Mouse (Mus musculus) midbrain, embryonic 14.5 days (tissue): ENCODE measurements at regions not wholly inside any gene's neighbourhood (a gene's known extent, or its start where the extent isn't known, plus 50 kb on each side); places are given as distances from the start of the nearest gene placed in this dataset.
A peak's percentile ranks its signal among the peaks of the same experiment; 100 is the strongest.

Source experiments
- ATAC-seq: fragments of 200-750 bp; cut with Nextera tagmentation; 2 replicates; pipeline ENCODE4 v1.8.0; 2017; ENCODE audit warnings: moderate number of reproducible peaks, moderate library complexity; ENCODE audit not compliant: low FRiP score, low TSS enrichment
- DNase-seq: peaks from one replicate; pipeline ENCODE4 v3.0.0-alpha.2; 2015
- H3K27ac ChIP-seq: fragments of 300-500 bp; sonication (generic); replicated peaks from 2 replicates; pipeline ENCODE4 v1.5.1; 2014; ENCODE audit warnings: mild to moderate bottlenecking, low read depth, low read length, moderate library complexity
- H3K27me3 ChIP-seq: fragments of 300-500 bp; sonication (generic); 2 replicates; pipeline ENCODE4 v1.6.1; 2014; ENCODE audit warnings: low read length, control low read depth, mixed read lengths; ENCODE audit not compliant: control insufficient read depth, insufficient read depth
- H3K36me3 ChIP-seq: fragments of 300-500 bp; sonication (generic); 2 replicates; pipeline ENCODE4 v1.6.1; 2014; ENCODE audit warnings: low read length, control low read depth; ENCODE audit not compliant: control insufficient read depth, insufficient read depth
- H3K4me1 ChIP-seq: fragments of 300-500 bp; sonication (generic); 2 replicates; pipeline ENCODE4 v1.6.1; 2014; ENCODE audit warnings: mild to moderate bottlenecking, antibody characterized with exemption, low read length, control low read depth; ENCODE audit not compliant: control insufficient read depth, insufficient read depth
- H3K4me2 ChIP-seq: fragments of 300-500 bp; sonication (generic); 2 replicates; pipeline ENCODE4 v1.6.1; 2014; ENCODE audit warnings: mild to moderate bottlenecking, low read length, moderate library complexity
- H3K4me3 ChIP-seq: fragments of 300-500 bp; sonication (generic); replicated peaks from 2 replicates; pipeline ENCODE4 v1.5.1; 2014; ENCODE audit warnings: low read depth, low read length
- H3K9ac ChIP-seq: fragments of 300-500 bp; sonication (generic); replicated peaks from 2 replicates; pipeline ENCODE4 v1.6.1; 2014; ENCODE audit warnings: mild to moderate bottlenecking, low read length, moderate library complexity
- H3K9me3 ChIP-seq: fragments of 300-500 bp; sonication (generic); 2 replicates; pipeline ENCODE4 v1.6.1; 2016; ENCODE audit warnings: low read length, control low read depth, mixed read lengths; ENCODE audit not compliant: control insufficient read depth
- WGBS: fragments of 180-500 bp; shearing (Covaris S2); extraction: QIAGEN DNeasy Blood & Tissue Kit; methylation state at CpG from one replicate; pipeline ENCODE4 v1.1.7; 2014; 5-methylcytosine and 5-hydroxymethylcytosine counted together

GRCm38 (mm10) chr3:63638572-63638971 lies 154.9 kb upstream of the Gm34302 start:
- 33% methylated on average over 2 of the region's 2 CpGs for WGBS
- no peaks in the 10 kb centered on the region for H3K27me3 ChIP-seq
- no peaks in the 10 kb centered on the region for H3K9me3 ChIP-seq
- no peak overlapping the region for H3K27ac ChIP-seq
- DNase-seq: no peak
- H3K36me3 ChIP-seq: no peaks in the 10 kb centered on the region
- H3K4me3 ChIP-seq: no peak overlapping the region
- no peak overlapping the region for H3K9ac ChIP-seq
- H3K4me1 ChIP-seq: no peaks in the 10 kb centered on the region
- no peak overlapping the region for H3K4me2 ChIP-seq
- no peak; the same call in 1 of the 2 replicates for ATAC-seq

- Histone ChIP-seq H3K36me3 (no peaks in the 10 kb centered on the region), H3K4me2 (no peak overlapping the region), H3K27me3 (no peaks in the 10 kb centered on the region), H3K27ac (no peak overlapping the region), H3K4me1 (no peaks in the 10 kb centered on the region), H3K4me3 (no peak overlapping the region), H3K9me3 (no peaks in the 10 kb centered on the region), H3K9ac (no peak overlapping the region)
- 56% methylated on average over 5 of the region's 5 CpGs for WGBS
- DNase-seq (no peak), ATAC-seq (no peak; the same call in 1 of the 2 replicates)
Measured at GRCm38 (mm10) chr3:63637913-63638312, 154.2 kb upstream of the Gm34302 start.

GRCm38 (mm10) chr3:63627724-63628123 lies 144.0 kb upstream of the Gm34302 start:
- Histone ChIP-seq H3K9ac (no peak overlapping the region), H3K27ac (no peak overlapping the region), H3K4me2 (no peak overlapping the region), H3K4me3 (no peak overlapping the region), H3K4me1 (no peaks in the 10 kb centered on the region), H3K36me3 (no peaks in the 10 kb centered on the region), H3K27me3 (no peaks in the 10 kb centered on the region), H3K9me3 (no peaks in the 10 kb centered on the region)
- DNase-seq: no peak
- 73% methylated on average over 5 of the region's 5 CpGs for WGBS
- ATAC-seq: no peak

- H3K27me3 ChIP-seq: no peaks in the 10 kb centered on the region
- peak; percentile 77 for ATAC-seq
- peak; percentile 59 for DNase-seq
- H3K4me3 ChIP-seq: no peak overlapping the region
- H3K4me1 ChIP-seq: 0 out of 2 replicates have a peak, but pooled peaks cover 6% of the 10 kb centered on the region
- 20% methylated on average over 5 of the region's 5 CpGs for WGBS
- H3K27ac ChIP-seq: no peak overlapping the region
- H3K36me3 ChIP-seq: no peaks in the 10 kb centered on the region
- no peak overlapping the region for H3K4me2 ChIP-seq
- H3K9me3 ChIP-seq: no peaks in the 10 kb centered on the region
- H3K9ac ChIP-seq: no peak overlapping the region
Measured at GRCm38 (mm10) chr3:63616127-63616526, 132.4 kb upstream of the Gm34302 start.

GRCm38 (mm10) chr3:63613652-63614051 lies 130.0 kb upstream of the Gm34302 start:
- 0 out of 2 replicates have a peak, but pooled peaks cover 9% of the 10 kb centered on the region for H3K4me1 ChIP-seq
- WGBS: 13% methylated on average over 1 of the region's 1 CpGs
- H3K9ac ChIP-seq: no peak overlapping the region
- H3K4me3 ChIP-seq: no peak overlapping the region
- H3K9me3 ChIP-seq: no peaks in the 10 kb centered on the region
- ATAC-seq (0 out of 2 replicates have a peak, but pooled peaks have one; percentile 57), DNase-seq (peak; percentile 74)
- H3K27ac ChIP-seq: no peak overlapping the region
- no peaks in the 10 kb centered on the region for H3K27me3 ChIP-seq
- H3K4me2 ChIP-seq: no peak overlapping the region
- no peaks in the 10 kb centered on the region for H3K36me3 ChIP-seq

GRCm38 (mm10) chr3:63612767-63613363 lies 129.2 kb upstream of the Gm34302 start:
- Histone ChIP-seq H3K36me3 (no peaks in the 10 kb centered on the region), H3K27ac (no peak overlapping the region), H3K4me1 (0 out of 2 replicates have a peak, but pooled peaks cover 9% of the 10 kb centered on the region), H3K4me2 (no peak overlapping the region), H3K9me3 (no peaks in the 10 kb centered on the region), H3K9ac (no peak overlapping the region), H3K4me3 (no peak overlapping the region), H3K27me3 (no peaks in the 10 kb centered on the region)
- 89% methylated on average over 3 of the region's 3 CpGs for WGBS
- ATAC-seq (no peak), DNase-seq (no peak)

GRCm38 (mm10) chr3:63610113-63610919 lies 126.6 kb upstream of the Gm34302 start:
- H3K4me2 ChIP-seq: no peak overlapping the region
- no peaks in the 10 kb centered on the region for H3K27me3 ChIP-seq
- H3K4me1 ChIP-seq: 0 out of 2 replicates have a peak, but pooled peaks cover 9% of the 10 kb centered on the region
- H3K9me3 ChIP-seq: no peaks in the 10 kb centered on the region
- no peak overlapping the region for H3K9ac ChIP-seq
- H3K27ac ChIP-seq: 0 out of 2 replicates have a peak overlapping the region, but pooled peaks have one; percentile 27
- ATAC-seq: peak; percentile 64; the same call in 1 of the 2 replicates
- 37% methylated on average over 5 of the region's 5 CpGs for WGBS
- no peak overlapping the region for H3K4me3 ChIP-seq
- no peaks in the 10 kb centered on the region for H3K36me3 ChIP-seq
- DNase-seq: peak; percentile 59

GRCm38 (mm10) chr3:63609454-63610112 lies 125.9 kb upstream of the Gm34302 start:
- Histone ChIP-seq H3K4me3 (no peak overlapping the region), H3K9me3 (no peaks in the 10 kb centered on the region), H3K9ac (no peak overlapping the region), H3K27ac (no peak overlapping the region), H3K4me2 (no peak overlapping the region), H3K36me3 (no peaks in the 10 kb centered on the region), H3K4me1 (0 out of 2 replicates have a peak, but pooled peaks cover 9% of the 10 kb centered on the region), H3K27me3 (no peaks in the 10 kb centered on the region)
- 27% methylated on average over 17 of the region's 17 CpGs for WGBS
- no peak for DNase-seq
- no peak for ATAC-seq
